Mouse (Mus musculus): Measurements from ENCODE around the gene Rbm47. TPM values are rescaled to one million over a fixed set of nuclear protein-coding genes. Genes with fewer than 3 reads are reported as not detected.

Rbm47 gene
- polyA plus RNA-seq, 1 experiment = 156 TPM

- WGBS = 28% methylated on average over 11 of the region's 11 CpGs
- no peaks in the 10 kb centered on the region for H3K27me3 ChIP-seq (replicated peaks; ENCODE audit: control insufficient read depth, insufficient read depth, low read length)
- H3K4me1 ChIP-seq (ENCODE audit: control insufficient read depth, insufficient read depth, low read length) = peaks cover 5% of the 10 kb centered on the region
- TF ChIP-seq CTCF (conservative IDR thresholded peaks at IDR 0.05; ENCODE audit: insufficient read depth, insufficient read length, low read depth, low read length) (no peak), POLR2A (IDR thresholded peaks at IDR 0.05; ENCODE audit: low read depth, low read length) (no peak)
- H3K36me3 ChIP-seq (ENCODE audit: control insufficient read depth, insufficient read depth, low read length) = peaks cover 2% of the 10 kb centered on the region
- H3K4me3 ChIP-seq (ENCODE audit: insufficient read depth, low read depth, low read length) = no peak overlapping the region
- H3K27ac ChIP-seq (ENCODE audit: insufficient read depth, low read depth, low read length) = peak overlapping the region; percentile 24; the same call in 1 of the 2 replicates
- peak; percentile 52 for DNase-seq
Observed at GRCm38 (mm10) chr5:66125418-66125817, 47.5 kb downstream of the Rbm47 start.

- Histone ChIP-seq H3K27me3 (replicated peaks; ENCODE audit: control insufficient read depth, insufficient read depth, low read length) (no peaks in the 10 kb centered on the region), H3K36me3 (ENCODE audit: control insufficient read depth, insufficient read depth, low read length) (no peaks in the 10 kb centered on the region), H3K4me1 (ENCODE audit: control insufficient read depth, insufficient read depth, low read length) (peaks cover 5% of the 10 kb centered on the region), H3K27ac (ENCODE audit: insufficient read depth, low read depth, low read length) (no peak overlapping the region; the same call in 1 of the 2 replicates), H3K4me3 (ENCODE audit: insufficient read depth, low read depth, low read length) (no peak overlapping the region; the same call in 1 of the 2 replicates)
- DNase-seq = no peak
- 32% methylated on average over 9 of the region's 9 CpGs for WGBS
- no peak for TF ChIP-seq CTCF (conservative IDR thresholded peaks at IDR 0.05; ENCODE audit: insufficient read depth, insufficient read length, low read depth, low read length)
- TF ChIP-seq POLR2A (IDR thresholded peaks at IDR 0.05; ENCODE audit: low read depth, low read length) = no peak
Observed at GRCm38 (mm10) chr5:66124931-66125330, 48.0 kb downstream of the Rbm47 start.

GRCm38 (mm10) chr5:66124089-66124400, 48.9 kb downstream of the Rbm47 start:
- Histone ChIP-seq H3K27ac (ENCODE audit: insufficient read depth, low read depth, low read length) (no peak overlapping the region), H3K36me3 (ENCODE audit: control insufficient read depth, insufficient read depth, low read length) (no peaks in the 10 kb centered on the region), H3K4me3 (ENCODE audit: insufficient read depth, low read depth, low read length) (no peak overlapping the region), H3K27me3 (replicated peaks; ENCODE audit: control insufficient read depth, insufficient read depth, low read length) (no peaks in the 10 kb centered on the region), H3K4me1 (ENCODE audit: control insufficient read depth, insufficient read depth, low read length) (peaks cover 5% of the 10 kb centered on the region)
- no peak for DNase-seq
- WGBS = 74% methylated on average over 4 of the region's 4 CpGs
- TF ChIP-seq POLR2A (IDR thresholded peaks at IDR 0.05; ENCODE audit: low read depth, low read length) (no peak), CTCF (conservative IDR thresholded peaks at IDR 0.05; ENCODE audit: insufficient read depth, insufficient read length, low read depth, low read length) (no peak)

GRCm38 (mm10) chr5:66123295-66124088, 49.4 kb downstream of the Rbm47 start:
- DNase-seq = no peak
- H3K36me3 ChIP-seq (ENCODE audit: control insufficient read depth, insufficient read depth, low read length) = no peaks in the 10 kb centered on the region
- no peak overlapping the region for H3K4me3 ChIP-seq (ENCODE audit: insufficient read depth, low read depth, low read length)
- no peak overlapping the region for H3K27ac ChIP-seq (ENCODE audit: insufficient read depth, low read depth, low read length)
- no peaks in the 10 kb centered on the region for H3K27me3 ChIP-seq (replicated peaks; ENCODE audit: control insufficient read depth, insufficient read depth, low read length)
- 90% methylated on average over 12 of the region's 12 CpGs for WGBS
- H3K4me1 ChIP-seq (ENCODE audit: control insufficient read depth, insufficient read depth, low read length) = peaks cover 5% of the 10 kb centered on the region
- TF ChIP-seq CTCF (conservative IDR thresholded peaks at IDR 0.05; ENCODE audit: insufficient read depth, insufficient read length, low read depth, low read length) = no peak
- no peak for TF ChIP-seq POLR2A (IDR thresholded peaks at IDR 0.05; ENCODE audit: low read depth, low read length)

- Histone ChIP-seq H3K27ac (ENCODE audit: insufficient read depth, low read depth, low read length) (no peak overlapping the region), H3K27me3 (replicated peaks; ENCODE audit: control insufficient read depth, insufficient read depth, low read length) (no peaks in the 10 kb centered on the region), H3K4me3 (ENCODE audit: insufficient read depth, low read depth, low read length) (no peak overlapping the region), H3K36me3 (ENCODE audit: control insufficient read depth, insufficient read depth, low read length) (no peaks in the 10 kb centered on the region), H3K4me1 (ENCODE audit: control insufficient read depth, insufficient read depth, low read length) (peaks cover 5% of the 10 kb centered on the region)
- TF ChIP-seq POLR2A (IDR thresholded peaks at IDR 0.05; ENCODE audit: low read depth, low read length) (no peak), CTCF (conservative IDR thresholded peaks at IDR 0.05; ENCODE audit: insufficient read depth, insufficient read length, low read depth, low read length) (no peak)
- DNase-seq = no peak
Observed at GRCm38 (mm10) chr5:66121255-66121654, 51.7 kb downstream of the Rbm47 start.

- peaks cover 19% of the 10 kb centered on the region; the same call in 1 of the 2 replicates for H3K4me1 ChIP-seq (ENCODE audit: control insufficient read depth, insufficient read depth, low read length)
- TF ChIP-seq POLR2A (IDR thresholded peaks at IDR 0.05; ENCODE audit: low read depth, low read length) = no peak
- TF ChIP-seq CTCF (conservative IDR thresholded peaks at IDR 0.05; ENCODE audit: insufficient read depth, insufficient read length, low read depth, low read length) = no peak
- peak overlapping the region; percentile 92 for H3K27ac ChIP-seq (ENCODE audit: insufficient read depth, low read depth, low read length)
- 30% methylated on average over 14 of the region's 14 CpGs for WGBS
- H3K27me3 ChIP-seq (replicated peaks; ENCODE audit: control insufficient read depth, insufficient read depth, low read length) = no peaks in the 10 kb centered on the region
- DNase-seq = peak; percentile 39
- no peaks in the 10 kb centered on the region for H3K36me3 ChIP-seq (ENCODE audit: control insufficient read depth, insufficient read depth, low read length)
- H3K4me3 ChIP-seq (ENCODE audit: insufficient read depth, low read depth, low read length) = no peak overlapping the region; the same call in 1 of the 2 replicates
Observed at GRCm38 (mm10) chr5:66114751-66115150, 58.2 kb downstream of the Rbm47 start.

GRCm38 (mm10) chr5:66114208-66114607, 58.7 kb downstream of the Rbm47 start:
- Histone ChIP-seq H3K27me3 (replicated peaks; ENCODE audit: control insufficient read depth, insufficient read depth, low read length) (no peaks in the 10 kb centered on the region), H3K36me3 (ENCODE audit: control insufficient read depth, insufficient read depth, low read length) (no peaks in the 10 kb centered on the region), H3K27ac (ENCODE audit: insufficient read depth, low read depth, low read length) (peak overlapping the region; percentile 92), H3K4me3 (ENCODE audit: insufficient read depth, low read depth, low read length) (peak overlapping the region; percentile 21; the same call in 1 of the 2 replicates), H3K4me1 (ENCODE audit: control insufficient read depth, insufficient read depth, low read length) (peaks cover 19% of the 10 kb centered on the region; the same call in 1 of the 2 replicates)
- 23% methylated on average over 6 of the region's 6 CpGs for WGBS
- peak; percentile 94 for DNase-seq
- TF ChIP-seq POLR2A (IDR thresholded peaks at IDR 0.05; ENCODE audit: low read depth, low read length) (no peak), CTCF (conservative IDR thresholded peaks at IDR 0.05; ENCODE audit: insufficient read depth, insufficient read length, low read depth, low read length) (no peak)

All from kidney, adult 2 months (tissue).